Mouse (Mus musculus): Measurements from ENCODE around the gene Phyhipl. TPM values are rescaled to one million over a fixed set of nuclear protein-coding genes. Genes with fewer than 3 reads are reported as not detected.
A peak's percentile ranks its signal among the peaks of the same experiment; 100 is the strongest.

Phyhipl gene
- total RNA-seq, 2 experiments from 2014 or later, result 198 to 211 TPM

- DNase-seq, result no peak
These were observed 24.6 kb downstream of the Phyhipl start for GRCm38 (mm10) chr10:70631142-70631541.

- DNase-seq, result no peak
These were observed 32.3 kb downstream of the Phyhipl start for GRCm38 (mm10) chr10:70623461-70623860.

DNA sequence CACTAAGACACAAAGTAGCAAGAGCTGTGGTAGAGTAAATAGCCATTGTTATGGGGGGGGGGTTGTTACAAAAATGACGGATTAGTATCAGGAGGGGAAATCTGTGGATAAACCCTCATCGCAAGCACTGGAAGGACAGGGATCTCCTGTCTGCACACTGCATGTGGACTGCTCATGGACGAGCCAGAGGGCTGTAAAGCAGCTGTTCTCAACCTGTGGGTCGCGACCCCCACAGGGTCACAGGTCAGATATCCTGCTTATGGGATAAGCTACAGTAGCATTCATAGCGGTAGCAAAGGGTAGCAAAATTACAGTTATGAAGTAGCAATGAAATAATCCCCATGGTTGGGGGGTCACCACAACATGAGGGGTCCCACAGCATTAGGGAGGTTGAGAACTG, 39.4 kb downstream of the Phyhipl start:
- DNase-seq, result no peak

GRCm38 (mm10) chr10:70611633-70612032, 44.1 kb downstream of the Phyhipl start:
- no peak for DNase-seq

DNA sequence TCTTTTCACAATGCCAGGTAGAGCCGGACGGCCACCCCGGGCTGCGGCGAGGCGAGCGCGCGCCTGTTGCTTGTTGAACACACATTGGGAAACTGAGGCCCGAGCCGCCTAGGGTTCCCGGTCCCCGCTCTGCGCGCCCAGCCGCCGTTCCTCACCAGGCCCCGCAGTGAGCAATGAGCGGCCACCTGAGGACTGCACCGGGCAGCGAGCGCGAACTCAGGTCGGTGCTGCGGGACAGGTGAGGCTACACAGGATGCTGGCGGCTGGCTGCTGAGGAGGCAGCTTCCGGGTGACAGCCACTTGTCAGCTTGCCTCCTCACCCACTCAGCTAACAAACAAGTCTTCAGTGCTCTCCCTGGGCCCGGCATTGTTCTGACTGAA, 55.9 kb downstream of the Phyhipl start:
- DNase-seq, result no peak

DNA sequence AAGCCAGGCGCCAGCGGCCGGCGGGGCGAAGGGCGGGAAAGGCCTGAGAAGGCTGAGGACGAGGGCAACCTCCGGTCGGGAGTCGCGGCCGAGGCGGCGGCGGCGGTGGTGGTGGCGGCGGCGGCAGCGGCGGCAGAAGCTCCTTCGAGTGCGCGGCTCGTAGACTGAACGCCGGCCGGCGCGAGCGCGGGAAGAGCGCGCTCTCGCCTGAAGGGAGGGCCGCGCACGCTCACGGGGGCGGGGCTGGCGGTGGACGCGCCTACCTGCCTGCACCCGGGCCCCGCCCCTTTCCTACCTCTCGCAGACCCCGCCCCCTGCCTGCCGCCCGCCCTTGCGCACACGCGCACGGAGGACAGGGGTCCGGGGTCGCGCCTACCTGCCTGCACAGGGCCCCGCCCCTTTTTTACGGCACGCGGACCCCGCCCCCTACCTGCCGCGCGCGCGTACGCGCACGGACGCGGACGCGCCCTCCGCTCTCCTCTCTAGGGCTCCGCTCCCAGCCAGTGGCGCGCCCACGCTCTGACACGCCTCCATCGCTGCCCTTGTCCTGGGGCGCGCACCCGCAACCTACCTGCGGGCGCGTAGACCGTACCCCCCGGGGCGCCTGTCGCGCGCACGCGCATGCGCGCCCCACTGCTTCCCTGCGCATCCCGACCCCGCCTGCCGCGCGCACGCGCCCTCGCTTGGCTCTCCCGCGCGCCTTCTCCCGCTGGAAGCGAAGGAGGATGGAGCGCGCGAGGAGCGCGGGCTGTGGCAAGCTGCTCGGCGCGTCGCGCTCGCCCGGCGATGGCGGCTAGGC, 56.4 kb downstream of the Phyhipl start:
- DNase-seq, result peak; percentile 90

DNA sequence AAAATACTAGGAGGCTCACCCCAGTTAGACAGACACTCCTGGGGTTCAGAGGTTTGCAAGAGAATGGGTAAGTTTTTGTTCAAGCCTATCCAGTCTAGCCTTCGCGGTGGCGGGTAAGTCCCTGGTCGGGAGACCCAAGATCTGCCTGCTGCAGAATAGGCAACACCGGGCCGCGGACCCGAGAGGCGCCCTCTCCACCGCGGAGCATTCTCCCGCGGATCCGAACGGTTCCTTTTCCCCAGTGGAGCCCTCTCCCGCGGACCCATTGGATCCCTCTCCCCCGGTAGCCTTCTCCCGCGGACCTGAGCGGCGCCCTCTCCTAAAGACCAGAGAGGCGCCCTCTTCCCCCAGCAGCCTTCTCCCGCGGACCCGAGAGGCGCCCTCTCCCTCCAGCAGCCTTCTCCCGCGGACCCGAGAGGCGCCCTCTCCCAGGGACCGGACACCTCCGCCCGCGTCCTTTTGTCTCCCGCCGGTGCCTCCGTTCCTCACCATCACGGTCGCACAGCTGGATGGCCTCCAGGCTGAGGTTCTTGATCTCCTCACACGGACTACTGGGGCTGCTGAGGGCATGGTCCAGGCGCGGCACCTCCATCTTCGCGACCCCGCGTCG, 57.1 kb downstream of the Phyhipl start:
- DNase-seq, result peak; percentile 34 to 60

DNA sequence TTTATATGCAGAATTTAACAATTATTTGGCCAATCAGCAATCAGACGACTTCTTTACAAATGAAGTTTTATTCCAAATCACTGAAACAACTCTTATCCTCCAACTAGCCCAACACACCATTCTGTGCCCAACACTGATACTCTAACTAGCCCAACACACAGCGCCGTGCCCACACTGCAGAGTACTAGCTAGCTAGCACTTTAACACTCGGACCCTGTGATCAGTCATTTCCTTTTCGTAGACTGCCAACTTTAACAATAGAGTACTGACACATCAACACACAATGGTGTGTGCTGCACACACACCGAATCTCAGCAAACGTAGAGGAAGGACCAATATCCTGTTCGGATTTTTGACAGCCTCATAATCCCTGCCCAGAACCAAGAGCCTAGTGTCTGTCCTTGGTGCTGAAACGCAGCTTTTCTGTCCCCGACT, 57.7 kb downstream of the Phyhipl start:
- no peak for DNase-seq

- peak in 1 of 2 experiments; percentile 19 for DNase-seq
These were observed 61.8 kb downstream of the Phyhipl start for GRCm38 (mm10) chr10:70594007-70594406.

DNA sequence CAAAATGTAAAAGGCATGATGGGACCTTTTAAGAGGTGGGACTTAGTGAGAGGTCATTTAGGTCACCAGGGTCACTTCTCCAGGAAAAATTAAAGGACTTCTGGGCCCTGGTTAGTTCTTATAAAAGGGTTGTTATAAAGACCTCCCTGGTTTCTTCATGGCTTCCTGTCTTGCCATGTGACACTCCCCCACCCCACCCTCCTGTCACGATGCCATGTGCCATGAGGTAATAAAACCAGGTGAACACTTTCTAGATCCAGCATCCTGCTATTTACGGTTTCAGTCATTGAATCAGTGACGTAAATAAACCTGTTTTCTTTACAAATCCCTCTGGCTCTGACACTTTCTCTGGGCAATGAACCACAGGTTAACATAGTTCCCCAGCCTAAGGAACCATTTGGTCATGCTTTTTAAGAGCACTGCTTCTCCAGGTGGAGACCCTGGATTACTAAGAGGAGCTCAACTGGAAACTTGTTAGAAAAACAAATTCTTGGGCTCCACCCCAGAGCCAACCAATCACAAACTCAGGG, 68.8 kb downstream of the Phyhipl start:
- DNase-seq, result no peak

GRCm38 (mm10) chr10:70584171-70584570, 71.6 kb downstream of the Phyhipl start:
- DNase-seq, result no peak

- DNase-seq, result no peak
These were observed 74.1 kb downstream of the Phyhipl start for GRCm38 (mm10) chr10:70581556-70582211.

GRCm38 (mm10) chr10:70563636-70564035, 92.1 kb downstream of the Phyhipl start:
- peak; percentile 55 to 76 for DNase-seq

GRCm38 (mm10) chr10:70552531-70552930, 103.2 kb downstream of the Phyhipl start:
- DNase-seq, result no peak

GRCm38 (mm10) chr10:70542857-70543256, 112.9 kb downstream of the Phyhipl start:
- DNase-seq, result no peak

GRCm38 (mm10) chr10:70540456-70541195, 115.1 kb downstream of the Phyhipl start:
- no peak for DNase-seq

DNA sequence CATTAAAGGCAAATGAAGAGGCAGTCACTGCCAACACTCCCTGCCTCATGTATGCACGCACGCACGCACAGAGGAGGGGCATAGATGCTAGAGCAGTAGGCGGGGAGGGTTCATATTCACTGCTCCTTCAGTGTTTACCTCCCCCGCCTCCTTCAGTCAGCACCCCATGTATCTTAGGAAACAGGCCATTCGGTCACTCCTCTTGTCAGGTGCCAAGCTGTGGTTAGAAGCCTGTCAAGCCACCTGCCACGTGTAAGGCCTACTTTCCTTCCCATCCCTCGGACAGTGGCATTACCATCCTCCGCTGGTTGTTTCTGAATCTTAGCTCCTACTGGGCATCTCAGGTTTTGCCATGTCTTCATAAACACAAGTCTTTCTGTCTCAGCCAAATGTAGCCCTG, 116.5 kb downstream of the Phyhipl start:
- DNase-seq, result no peak

DNA sequence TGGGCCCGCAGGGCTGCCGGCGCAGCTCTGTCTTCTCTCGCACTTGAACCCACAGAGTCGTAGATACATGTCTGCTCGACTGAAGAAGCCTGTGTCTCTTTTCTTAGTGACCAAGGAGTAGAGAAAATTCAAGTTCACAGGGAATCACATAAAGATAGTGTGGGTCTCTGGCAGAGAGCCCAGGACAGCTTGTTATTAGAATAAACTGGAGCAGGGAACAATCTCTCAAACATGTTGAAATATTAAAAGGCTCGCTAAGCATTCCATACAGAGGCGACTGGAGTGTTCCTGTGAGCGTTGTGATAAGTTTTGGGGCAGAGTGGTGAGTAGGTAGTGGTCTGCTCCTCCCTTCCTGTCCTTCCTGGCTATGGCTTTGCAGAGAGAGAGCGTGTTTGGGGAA, 118.1 kb downstream of the Phyhipl start:
- DNase-seq, result no peak

DNA sequence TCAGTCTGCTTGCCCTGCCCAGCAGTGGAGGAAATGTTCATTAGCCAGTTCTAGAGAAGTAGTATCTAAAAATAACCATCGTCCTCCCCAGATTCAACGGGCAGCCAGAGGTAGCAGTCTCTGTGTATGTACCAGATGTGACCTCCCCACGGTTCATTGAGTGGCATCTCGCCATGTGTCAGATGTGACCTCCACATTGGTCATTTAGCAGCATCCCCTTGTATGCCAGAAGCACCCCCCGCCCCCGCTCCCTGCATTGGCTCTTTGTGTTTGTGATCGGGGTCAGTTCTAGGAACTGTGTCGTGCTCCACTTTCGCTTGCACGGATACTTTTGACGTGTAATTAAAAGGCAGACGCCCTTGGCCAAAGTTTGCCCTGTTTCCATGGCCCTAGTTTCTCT, 120.4 kb downstream of the Phyhipl start:
- no peak for DNase-seq

DNA sequence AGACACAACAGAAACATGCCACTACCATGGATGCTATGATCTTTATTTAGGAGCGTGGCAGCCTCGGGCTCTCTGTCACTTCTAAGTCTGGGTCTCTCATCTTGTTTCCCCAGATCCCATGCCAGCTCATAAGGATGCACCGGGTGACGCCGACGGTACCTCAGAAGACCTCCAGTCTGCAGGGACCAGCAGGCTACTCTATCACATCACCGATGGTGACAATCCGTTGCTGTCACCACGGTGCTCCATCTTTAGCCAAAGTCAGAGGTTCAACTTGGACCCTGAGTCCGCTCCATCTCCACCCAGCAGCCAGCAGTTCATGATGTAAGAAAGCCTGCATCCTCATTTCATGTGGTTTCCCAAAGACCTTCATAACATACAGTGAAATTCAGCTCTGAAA, 121.2 kb downstream of the Phyhipl start:
- DNase-seq, result no peak

DNA sequence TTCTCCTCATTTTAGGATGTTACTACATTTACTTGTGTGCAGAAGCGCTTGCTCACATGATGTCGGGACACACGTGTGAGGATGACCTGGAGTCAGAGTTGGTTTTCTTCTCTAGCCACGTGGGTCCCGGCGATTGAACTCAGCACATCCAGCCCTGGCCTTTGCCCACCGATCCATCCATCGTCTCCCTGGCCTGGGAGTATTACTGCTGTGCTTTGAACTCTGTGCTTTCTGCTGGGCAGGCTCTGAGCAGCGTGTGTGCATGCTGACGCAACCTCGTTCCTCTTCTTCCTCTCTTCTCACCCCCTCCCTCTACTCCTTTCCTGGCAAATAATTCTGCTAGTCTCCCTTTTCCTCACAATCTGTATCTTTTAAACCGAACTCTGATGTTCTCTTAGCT, 121.8 kb downstream of the Phyhipl start:
- DNase-seq, result no peak

DNA sequence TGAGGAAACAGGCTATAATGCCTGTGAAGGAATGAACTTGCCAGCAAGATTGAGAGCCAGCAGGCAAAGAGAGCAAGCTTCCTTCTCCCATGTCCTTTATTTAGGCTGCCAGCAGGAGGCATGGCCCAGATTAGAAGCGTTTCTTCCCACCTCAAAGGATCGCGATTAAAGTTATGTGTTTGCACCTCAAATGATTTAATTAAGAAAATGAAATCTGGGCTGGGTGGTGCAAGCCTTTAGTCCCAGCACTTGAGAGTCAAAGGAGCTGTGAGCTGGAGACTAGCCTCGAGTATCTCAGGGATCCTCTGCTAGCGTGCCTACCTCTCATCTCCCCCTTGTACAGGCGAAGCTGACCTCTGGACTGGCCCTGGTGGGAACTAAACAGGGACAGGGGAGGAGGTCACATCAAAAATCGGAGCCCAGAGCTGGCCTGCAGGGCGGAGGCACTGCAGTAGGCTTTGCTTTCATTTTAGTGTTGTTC, 122.4 kb downstream of the Phyhipl start:
- DNase-seq, result no peak
